Mouse (Mus musculus): Measurements from ENCODE around the gene H2-DMb1.

Gene H2-DMb1

GRCm38 (mm10) chr17:34188986-34189385, 36.1 kb downstream of the H2-DMb1 start:
- no peak for DNase-seq (ENCODE audit: low spot score in 2 of 2)

GRCm38 (mm10) chr17:34192852-34193251, 40.0 kb downstream of the H2-DMb1 start:
- peak in 1 of 2 experiments; percentile 45 for DNase-seq (ENCODE audit: low spot score in 2 of 2)

DNA sequence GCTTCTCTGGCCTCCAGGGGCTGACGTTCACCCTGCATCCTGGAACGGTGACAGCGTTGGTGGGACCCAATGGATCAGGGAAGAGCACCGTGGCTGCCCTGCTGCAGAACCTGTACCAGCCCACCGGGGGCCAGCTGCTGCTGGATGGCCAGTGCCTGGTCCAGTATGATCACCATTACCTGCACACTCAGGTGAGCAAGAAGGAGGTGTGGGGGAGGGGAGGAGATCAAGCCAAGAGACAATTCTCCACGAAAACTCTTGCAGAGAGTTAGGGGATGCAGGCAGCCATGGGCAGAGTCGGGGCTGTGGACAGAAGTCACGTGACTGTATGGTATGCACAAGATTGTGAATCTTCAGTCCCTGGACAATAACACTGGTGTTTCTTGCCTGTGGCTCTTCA, 40.6 kb downstream of the H2-DMb1 start:
- no peak for DNase-seq (ENCODE audit: low spot score in 2 of 2)

DNA sequence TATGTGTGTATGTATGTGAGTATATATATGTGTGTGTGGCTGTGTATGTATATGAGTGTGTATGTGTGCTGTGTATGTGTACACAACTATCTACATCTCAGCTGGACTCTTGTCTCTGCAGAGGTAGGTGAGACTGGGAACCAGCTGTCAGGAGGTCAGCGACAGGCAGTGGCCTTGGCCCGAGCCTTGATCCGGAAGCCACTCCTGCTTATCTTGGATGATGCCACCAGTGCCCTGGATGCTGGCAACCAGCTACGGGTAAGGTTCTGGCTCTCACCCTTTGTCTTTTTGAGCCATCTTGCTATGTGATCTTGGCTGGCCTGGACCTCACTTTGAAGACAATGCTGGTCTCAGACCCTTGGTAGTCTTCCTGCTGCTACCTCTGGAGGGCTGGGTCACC, 41.9 kb downstream of the H2-DMb1 start:
- DNase-seq (ENCODE audit: low spot score in 2 of 2), result no peak

- no peak for DNase-seq (ENCODE audit: low spot score in 2 of 2)
Measured at GRCm38 (mm10) chr17:34196491-34196890, 43.6 kb downstream of the H2-DMb1 start.

- peak; percentile 80 to 92 for DNase-seq (ENCODE audit: low spot score in 2 of 2)
Measured at GRCm38 (mm10) chr17:34196941-34197894, 44.3 kb downstream of the H2-DMb1 start, which contains the start of gene Psmb8. Gene Psmb8 (plus strand): TSS chr17:34197721.

DNA sequence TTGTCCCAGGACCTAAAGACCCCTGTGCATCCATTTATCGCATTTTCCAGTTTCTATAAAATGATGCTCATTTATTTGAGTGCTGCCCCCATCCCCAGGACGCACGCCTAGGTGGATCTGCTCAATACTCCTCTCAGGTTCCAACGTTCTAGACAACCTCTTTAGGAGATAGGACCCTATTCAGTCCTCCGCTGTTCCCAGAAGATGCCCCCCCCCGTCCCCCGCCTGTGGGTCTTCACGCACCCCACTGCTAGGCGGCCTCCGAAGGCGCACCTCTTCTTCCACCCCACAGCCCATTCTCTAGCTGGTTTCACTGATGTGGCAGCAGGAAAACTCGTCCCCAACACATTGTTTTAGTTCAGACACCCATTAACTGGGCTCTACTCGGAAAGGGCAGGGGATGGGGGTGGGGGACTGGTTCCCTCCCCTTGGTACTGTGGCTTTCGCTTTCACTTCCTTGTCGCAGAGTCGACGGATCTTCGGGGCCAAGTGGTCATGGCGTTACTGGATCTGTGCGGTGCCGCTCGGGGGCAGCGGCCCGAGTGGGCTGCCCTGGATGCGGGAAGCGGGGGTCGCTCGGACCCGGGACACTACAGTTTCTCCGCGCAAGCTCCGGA, 45.1 kb downstream of the H2-DMb1 start:
- no peak for DNase-seq (ENCODE audit: low spot score in 2 of 2)

GRCm38 (mm10) chr17:34198521-34198912, 45.6 kb downstream of the H2-DMb1 start:
- DNase-seq (ENCODE audit: low spot score in 2 of 2), result no peak

DNA sequence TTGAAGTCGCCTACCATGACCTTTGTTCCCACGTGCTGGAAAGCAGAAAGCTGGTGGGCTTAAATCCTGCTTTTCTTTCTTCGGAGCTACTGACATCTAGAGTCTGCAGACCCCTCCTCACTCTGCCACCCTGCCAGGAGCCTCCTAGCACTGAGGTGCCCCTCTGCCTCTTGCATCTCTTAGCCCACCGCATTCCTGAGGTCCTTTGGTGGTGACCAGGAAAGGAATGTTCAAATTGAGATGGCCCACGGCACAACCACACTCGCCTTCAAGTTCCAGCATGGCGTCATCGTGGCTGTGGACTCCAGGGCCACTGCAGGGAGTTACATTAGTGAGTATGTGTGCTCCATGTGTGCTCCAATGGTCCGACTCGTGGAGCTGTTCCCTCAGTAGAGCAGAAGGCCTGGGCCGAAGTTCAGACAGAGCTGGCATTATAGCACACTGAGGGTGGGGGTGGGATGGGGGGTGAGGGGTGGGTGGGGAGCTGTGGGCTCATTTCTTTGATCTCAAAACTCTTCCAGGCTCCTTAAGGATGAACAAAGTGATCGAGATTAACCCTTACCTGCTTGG, 46.3 kb downstream of the H2-DMb1 start:
- no peak for DNase-seq (ENCODE audit: low spot score in 2 of 2)

DNA sequence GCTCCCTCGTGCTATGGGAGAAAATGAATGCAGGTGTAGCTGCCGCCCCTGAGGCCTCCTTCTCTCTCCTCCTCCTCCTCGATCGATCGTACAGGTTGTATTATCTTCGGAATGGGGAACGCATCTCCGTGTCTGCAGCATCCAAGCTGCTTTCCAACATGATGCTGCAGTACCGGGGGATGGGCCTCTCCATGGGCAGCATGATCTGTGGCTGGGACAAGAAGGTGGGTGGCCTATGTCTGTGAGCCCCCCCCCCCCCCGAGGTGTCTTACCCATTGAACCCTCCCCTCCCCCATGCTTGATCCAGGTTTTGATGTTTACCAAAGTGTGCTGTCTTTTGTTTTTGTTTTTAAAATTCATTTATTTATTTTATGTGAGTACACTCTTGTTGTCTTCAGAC, 47.2 kb downstream of the H2-DMb1 start:
- no peak for DNase-seq (ENCODE audit: low spot score in 2 of 2)

DNA sequence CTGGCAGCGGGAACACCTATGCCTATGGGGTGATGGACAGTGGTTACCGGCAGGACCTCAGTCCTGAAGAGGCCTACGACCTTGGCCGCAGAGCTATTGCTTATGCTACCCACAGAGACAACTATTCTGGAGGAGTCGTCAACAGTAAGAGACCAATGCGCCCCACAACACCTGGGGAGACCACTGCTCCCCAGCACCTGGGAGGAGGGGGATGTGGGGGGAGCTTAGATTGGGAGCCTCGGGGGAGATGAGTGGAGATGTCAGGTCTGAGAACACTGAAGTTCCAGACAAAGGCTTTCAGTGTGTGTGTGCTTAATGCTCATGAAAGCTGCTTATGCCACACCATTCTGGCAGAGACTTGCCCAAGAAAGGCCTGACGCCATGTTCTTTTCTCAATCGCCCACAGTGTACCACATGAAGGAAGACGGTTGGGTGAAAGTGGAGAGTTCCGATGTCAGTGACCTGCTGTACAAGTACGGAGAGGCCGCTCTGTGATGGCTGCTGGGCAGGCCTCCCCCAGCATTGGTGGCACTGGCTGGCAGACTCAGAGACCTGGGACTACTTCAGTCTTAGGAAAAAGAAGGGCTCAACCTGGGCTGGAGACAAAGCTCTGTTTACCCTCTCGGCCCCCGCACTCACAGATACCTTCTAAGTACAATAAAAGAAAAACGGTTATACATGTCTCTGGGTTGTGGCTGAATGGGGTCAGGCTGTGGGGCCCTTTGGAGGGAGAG, 48.1 kb downstream of the H2-DMb1 start:
- DNase-seq (ENCODE audit: low spot score in 2 of 2), result no peak

GRCm38 (mm10) chr17:34201506-34202055, 48.7 kb downstream of the H2-DMb1 start:
- no peak for DNase-seq (ENCODE audit: low spot score in 2 of 2)

DNA sequence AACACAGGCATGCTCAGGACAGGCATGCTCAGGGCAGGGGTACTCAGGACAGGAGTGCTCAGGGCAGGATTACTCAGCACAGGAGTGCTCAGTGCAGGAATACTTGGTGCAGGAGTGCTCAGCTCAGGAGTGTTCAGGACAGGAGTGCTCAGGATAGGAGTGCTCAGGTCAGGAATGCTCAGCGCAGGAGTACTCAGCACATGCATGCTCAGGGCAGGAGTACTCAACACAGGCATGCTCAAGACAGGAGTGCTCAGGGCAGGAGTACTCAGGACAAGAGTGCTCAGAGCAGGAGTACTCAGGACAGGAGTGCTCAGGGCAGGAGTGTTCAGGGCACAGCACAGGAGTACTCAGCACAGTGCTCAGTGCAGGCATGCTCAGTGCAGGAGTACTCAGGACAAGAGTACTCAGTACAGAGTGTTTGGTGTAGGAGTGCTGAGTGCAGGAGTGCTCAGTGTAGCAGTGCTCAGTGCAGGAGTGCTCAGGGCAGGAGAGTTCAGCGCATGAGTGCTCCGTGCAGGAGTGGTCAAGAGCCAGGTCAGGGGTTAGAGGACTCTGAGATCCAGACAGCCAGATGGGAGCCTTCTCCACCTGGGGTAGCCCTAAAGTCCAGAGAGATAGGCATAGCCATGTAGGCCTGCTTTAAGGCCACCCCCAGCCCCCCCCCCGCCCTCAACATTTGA, 50.0 kb downstream of the H2-DMb1 start:
- DNase-seq (ENCODE audit: low spot score in 2 of 2), result no peak

GRCm38 (mm10) chr17:34203444-34203843, 50.6 kb downstream of the H2-DMb1 start, which contains the start of gene Tap2:
Gene Tap2 (plus strand): TSS chr17:34203527.
- DNase-seq (ENCODE audit: low spot score in 2 of 2), result no peak

DNA sequence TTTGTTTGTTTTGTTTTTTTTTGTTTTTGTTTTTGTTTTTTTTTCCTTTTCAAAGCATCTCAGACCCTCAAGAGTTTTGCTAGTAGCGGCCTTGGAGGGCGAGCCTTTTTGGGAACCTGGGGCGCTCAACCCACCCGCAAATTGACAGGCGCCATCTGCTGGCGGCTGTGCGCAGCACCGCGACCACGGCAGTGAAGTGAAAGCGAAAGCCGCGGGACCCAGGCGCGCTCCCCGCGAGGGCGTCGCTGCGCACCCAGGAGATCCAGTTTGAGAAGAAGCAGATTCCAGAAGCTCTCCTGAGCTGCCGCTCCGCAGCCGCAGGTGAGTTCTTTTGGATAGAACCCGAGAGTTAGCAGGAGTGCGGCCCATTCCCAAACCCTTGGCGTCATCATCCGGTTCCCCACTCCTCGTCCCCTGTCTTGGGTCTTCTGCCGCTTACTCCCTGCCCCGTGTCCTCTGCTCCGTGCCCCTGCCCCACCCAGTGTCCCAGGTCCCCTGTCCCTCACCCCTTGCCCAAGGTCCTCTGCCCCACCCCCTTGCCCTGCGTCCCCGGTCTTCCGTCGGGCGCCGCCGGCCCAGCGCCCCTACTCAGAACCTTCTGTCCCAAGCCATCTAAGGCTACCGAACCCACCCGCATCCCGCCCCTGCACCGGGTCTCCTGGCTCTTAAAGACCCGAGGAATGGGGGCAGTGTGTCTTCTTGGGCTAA, 51.6 kb downstream of the H2-DMb1 start:
- peak; percentile 83 to 91 for DNase-seq (ENCODE audit: low spot score in 2 of 2)

DNA sequence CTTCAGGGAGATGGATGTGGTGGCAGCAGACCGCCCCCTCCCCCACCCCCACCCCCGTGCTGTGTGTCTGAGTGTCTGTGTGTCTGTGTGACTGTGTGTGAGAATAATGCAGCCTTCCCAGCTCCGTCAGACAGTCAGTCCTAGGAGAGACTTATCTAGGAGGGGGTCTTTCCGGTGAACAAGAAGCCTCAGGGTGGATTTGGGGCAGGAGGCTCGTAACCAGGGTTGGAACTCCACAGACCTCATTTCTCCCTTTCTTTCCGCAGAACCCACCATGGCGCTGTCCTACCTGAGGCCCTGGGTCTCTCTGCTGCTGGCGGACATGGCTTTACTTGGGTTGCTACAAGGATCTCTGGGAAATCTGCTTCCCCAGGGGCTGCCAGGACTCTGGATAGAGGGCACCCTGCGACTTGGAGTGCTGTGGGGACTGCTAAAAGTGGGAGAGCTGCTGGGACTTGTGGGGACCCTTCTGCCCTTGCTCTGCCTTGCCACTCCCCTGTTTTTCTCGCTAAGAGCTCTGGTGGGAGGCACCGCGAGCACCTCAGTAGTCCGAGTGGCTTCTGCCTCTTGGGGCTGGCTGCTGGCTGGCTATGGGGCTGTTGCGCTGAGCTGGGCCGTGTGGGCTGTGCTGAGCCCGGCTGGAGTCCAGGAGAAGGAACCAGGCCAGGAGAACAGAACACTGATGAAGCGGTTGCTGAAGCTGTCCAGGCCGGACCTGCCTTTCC, 52.3 kb downstream of the H2-DMb1 start:
- peak in 1 of 2 experiments; percentile 59 for DNase-seq (ENCODE audit: low spot score in 2 of 2)

DNA sequence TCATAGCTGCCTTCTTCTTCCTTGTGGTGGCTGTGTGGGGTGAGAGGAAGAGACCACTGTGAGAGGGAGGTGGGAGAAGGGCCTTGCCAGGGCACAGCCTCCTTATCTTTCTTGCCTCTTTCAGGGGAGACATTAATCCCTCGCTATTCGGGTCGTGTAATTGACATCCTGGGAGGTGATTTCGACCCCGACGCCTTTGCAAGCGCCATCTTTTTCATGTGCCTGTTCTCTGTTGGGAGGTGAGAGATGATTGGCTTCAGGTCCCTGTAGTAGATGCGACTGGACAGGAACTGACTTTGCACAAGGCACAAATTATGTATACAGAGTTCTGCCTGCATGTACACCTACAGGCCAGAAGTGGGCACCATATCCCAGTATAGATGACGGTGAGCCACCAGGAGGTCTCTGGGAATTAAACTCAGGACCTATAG, 52.9 kb downstream of the H2-DMb1 start:
- peak in 1 of 2 experiments; percentile 47 for DNase-seq (ENCODE audit: low spot score in 2 of 2)

GRCm38 (mm10) chr17:34206731-34207130, 53.9 kb downstream of the H2-DMb1 start:
- DNase-seq (ENCODE audit: low spot score in 2 of 2), result peak in 1 of 2 experiments; percentile 32

GRCm38 (mm10) chr17:34207456-34207855, 54.6 kb downstream of the H2-DMb1 start:
- DNase-seq (ENCODE audit: low spot score in 2 of 2), result peak in 1 of 2 experiments; percentile 39
